Mouse (Mus musculus): Measurements from ENCODE around the gene Fam107b. TPM values are rescaled to one million over a fixed set of nuclear protein-coding genes. Genes with fewer than 3 reads are reported as not detected.
A peak's percentile ranks its signal among the peaks of the same experiment; 100 is the strongest.

Gene Fam107b
- total RNA-seq, 2 experiments from 2014 or later, result 6.4 to 11.9 TPM

- DNase-seq (ENCODE audit: low spot score in 2 of 2), result no peak
- intact Hi-C loops (cut with DNase I), result no loop called here
Measured at GRCm38 (mm10) chr2:3727225-3727930, 157.1 kb downstream of the Fam107b start.

- intact Hi-C loops (cut with DNase I), result no loop called here
- no peak for DNase-seq (ENCODE audit: low spot score in 2 of 2)
Measured at GRCm38 (mm10) chr2:3728090-3728489, 157.8 kb downstream of the Fam107b start.

GRCm38 (mm10) chr2:3729586-3729985 is 159.3 kb downstream of the Fam107b start:
- intact Hi-C loops (cut with DNase I), result no loop called here
- no peak for DNase-seq (ENCODE audit: low spot score in 2 of 2)

GRCm38 (mm10) chr2:3730744-3731143 is 160.5 kb downstream of the Fam107b start:
- DNase-seq (ENCODE audit: low spot score in 2 of 2), result no peak
- intact Hi-C loops (cut with DNase I), result no loop called here

GRCm38 (mm10) chr2:3731316-3732015 is 161.2 kb downstream of the Fam107b start:
- no peak for DNase-seq (ENCODE audit: low spot score in 2 of 2)

GRCm38 (mm10) chr2:3737917-3738694 is 167.8 kb downstream of the Fam107b start:
- DNase-seq (ENCODE audit: low spot score in 2 of 2), result no peak
- intact Hi-C loops (cut with DNase I), result no loop called here

More at GRCm38 (mm10) chr2:3731316-3732015, 161.2 kb downstream of the Fam107b start:
- intact Hi-C loops (cut with DNase I), result no loop called here

GRCm38 (mm10) chr2:3738734-3739133 is 168.4 kb downstream of the Fam107b start:
- DNase-seq (ENCODE audit: low spot score in 2 of 2), result no peak
- intact Hi-C loops (cut with DNase I), result no loop called here

GRCm38 (mm10) chr2:3739351-3739961 is 169.2 kb downstream of the Fam107b start:
- intact Hi-C loops (cut with DNase I), result no loop called here
- DNase-seq (ENCODE audit: low spot score in 2 of 2), result peak; percentile 24 to 25

GRCm38 (mm10) chr2:3740256-3740655 is 170.0 kb downstream of the Fam107b start:
- intact Hi-C loops (cut with DNase I), result no loop called here
- DNase-seq (ENCODE audit: low spot score in 2 of 2), result no peak

- DNase-seq (ENCODE audit: low spot score in 2 of 2), result no peak
- intact Hi-C loops (cut with DNase I), result no loop called here
Measured at GRCm38 (mm10) chr2:3740670-3741069, 170.4 kb downstream of the Fam107b start.

- intact Hi-C loops (cut with DNase I), result no loop called here
- DNase-seq (ENCODE audit: low spot score in 2 of 2), result no peak
Measured at GRCm38 (mm10) chr2:3742519-3742918, 172.2 kb downstream of the Fam107b start.

- intact Hi-C loops (cut with DNase I), result no loop called here
- no peak for DNase-seq (ENCODE audit: low spot score in 2 of 2)
Measured at GRCm38 (mm10) chr2:3745041-3745440, 174.8 kb downstream of the Fam107b start.

- intact Hi-C loops (cut with DNase I), result no loop called here
- no peak for DNase-seq (ENCODE audit: low spot score in 2 of 2)
Measured at GRCm38 (mm10) chr2:3745910-3746606, 175.8 kb downstream of the Fam107b start.

- DNase-seq (ENCODE audit: low spot score in 2 of 2), result no peak
- intact Hi-C loops (cut with DNase I), result no loop called here
Measured at GRCm38 (mm10) chr2:3748714-3749503, 178.6 kb downstream of the Fam107b start.

- no peak for DNase-seq (ENCODE audit: low spot score in 2 of 2)
- intact Hi-C loops (cut with DNase I), result no loop called here
Measured at GRCm38 (mm10) chr2:3749504-3750024, 179.3 kb downstream of the Fam107b start.

- intact Hi-C loops (cut with DNase I), result no loop called here
- no peak for DNase-seq (ENCODE audit: low spot score in 2 of 2)
Measured at GRCm38 (mm10) chr2:3750126-3750525, 179.8 kb downstream of the Fam107b start.

- no peak for DNase-seq (ENCODE audit: low spot score in 2 of 2)
- intact Hi-C loops (cut with DNase I), result no loop called here
Measured at GRCm38 (mm10) chr2:3752365-3752764, 182.1 kb downstream of the Fam107b start.

GRCm38 (mm10) chr2:3752893-3753292 is 182.6 kb downstream of the Fam107b start:
- intact Hi-C loops (cut with DNase I), result no loop called here
- DNase-seq (ENCODE audit: low spot score in 2 of 2), result no peak

All from left cerebral cortex, postnatal 36 days (tissue).